Mouse (Mus musculus) embryo, embryonic 11 days (tissue): ENCODE results near the gene Tm4sf20.
A peak's percentile ranks its signal among the peaks of the same experiment; 100 is the strongest.

Experiments used
- DNase-seq: peaks from one replicate; pipeline ENCODE4 v3.0.0-alpha.2; 2015

Gene Tm4sf20

DNA sequence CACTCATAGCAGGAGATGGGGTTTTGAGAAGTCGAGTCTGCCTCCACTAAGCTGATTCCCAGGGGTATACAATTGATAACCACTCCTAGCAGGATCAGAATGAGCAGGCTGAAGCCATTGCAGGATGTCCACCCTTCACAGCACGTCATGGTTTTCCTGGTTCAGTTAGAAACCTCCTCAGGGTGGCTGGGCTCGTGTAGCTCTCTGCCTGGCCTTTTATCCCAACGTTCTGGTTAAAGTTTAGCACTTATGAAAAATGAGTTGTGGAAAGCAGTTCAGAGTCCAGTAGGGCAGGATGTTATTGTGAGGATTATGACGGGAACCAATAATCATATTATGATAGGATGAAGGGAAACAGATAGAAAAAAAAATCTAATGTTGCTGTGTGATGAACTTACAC is at the start of gene Tm4sf20:
Gene Tm4sf20 (minus strand): TSS at position 193 of the 400 bp plus-strand sequence.
- no peak for DNase-seq

DNA sequence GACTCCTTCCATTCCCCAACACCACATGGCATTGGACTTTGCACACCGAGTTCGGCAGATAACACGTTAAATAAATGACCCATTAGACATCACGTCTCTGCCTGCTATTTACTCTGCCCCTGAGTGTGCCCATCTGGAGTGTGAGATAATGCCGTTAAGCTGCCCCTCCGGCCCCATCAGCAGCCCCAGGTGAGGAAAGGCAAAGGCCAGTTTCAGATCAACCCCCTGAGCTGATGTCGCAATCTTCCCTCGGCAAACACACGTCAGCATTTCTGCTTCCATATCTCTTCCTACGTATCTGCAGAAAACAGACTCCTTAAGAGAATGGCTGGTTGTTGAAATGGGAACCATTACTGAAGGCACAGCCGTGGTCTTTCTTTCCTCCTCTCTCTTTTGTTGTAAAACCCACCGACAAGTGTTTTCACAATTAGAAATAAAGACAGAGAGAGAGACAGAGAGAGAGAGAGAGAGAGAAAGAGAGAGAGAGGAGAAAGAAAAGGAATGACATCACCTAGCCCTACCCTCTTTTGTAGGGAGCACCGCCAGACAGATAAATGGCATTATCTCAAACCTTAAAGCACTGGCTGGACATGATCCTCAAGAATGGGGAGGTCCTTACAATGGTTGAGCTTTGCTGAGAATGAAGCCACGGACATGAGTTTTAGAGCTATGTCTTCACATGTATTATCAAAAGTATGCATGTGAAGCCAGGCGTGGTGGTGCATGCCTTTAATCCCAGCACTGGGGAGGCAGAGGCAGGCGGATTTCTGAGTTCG is 47.9 kb upstream of the Tm4sf20 start:
- DNase-seq: no peak

DNA sequence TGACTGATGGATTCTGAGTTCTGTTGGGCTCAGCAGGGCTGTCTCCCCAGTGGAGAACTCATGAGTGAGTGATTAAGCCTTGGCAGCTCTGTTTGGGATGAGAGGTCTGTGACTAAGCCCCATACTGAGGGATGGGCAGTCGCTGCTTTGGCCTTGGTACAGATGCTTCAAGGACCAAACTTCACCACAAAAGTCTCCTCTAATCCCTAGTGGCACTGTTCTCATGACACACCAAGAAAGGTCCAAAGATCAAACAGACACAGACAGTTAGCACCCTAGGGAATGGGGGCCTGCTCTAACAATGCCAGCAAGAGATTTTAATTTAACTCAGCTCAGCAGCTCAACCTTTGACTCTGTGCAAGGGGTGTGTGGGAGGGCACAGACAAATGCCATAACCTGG is 43.5 kb upstream of the Tm4sf20 start:
- no peak for DNase-seq

DNA sequence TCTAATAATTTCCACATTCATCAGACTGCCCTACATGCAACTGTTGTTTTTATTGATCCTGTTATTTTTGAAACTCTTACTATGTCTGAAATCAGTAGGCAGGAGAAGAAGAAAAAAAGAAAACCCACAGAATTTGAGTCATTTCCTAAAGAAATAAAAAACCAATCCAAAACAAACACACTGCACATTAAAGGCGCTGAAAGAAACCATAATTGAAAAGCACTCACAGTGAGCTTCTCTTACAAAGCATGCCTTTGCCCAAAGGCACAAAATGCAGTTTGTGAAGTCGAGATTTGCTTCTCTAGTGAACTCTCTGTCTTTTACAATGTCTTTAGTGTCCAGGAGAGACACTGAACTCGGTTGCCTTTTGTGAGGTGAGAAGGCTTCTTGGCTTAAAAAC is 40.3 kb upstream of the Tm4sf20 start:
- DNase-seq: no peak

DNA sequence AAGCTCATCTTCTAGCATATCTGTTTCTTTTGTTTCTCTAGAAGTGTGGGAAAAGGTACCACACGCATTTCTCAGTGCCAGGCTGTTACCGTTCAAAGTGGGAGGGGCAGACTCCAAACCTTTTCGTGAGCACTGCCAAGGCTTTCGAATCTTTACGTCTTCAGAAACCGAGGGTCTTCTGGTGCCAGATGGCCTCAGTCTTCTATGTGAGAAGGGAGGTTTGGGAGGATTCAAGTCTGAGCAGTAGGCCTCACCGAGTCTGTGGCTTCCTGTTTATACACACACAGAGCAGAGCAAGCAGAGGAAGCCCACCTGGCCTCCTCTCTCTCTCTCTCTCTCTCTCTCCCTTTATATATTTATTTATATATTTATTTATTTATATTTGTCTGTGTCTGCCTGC is 38.9 kb upstream of the Tm4sf20 start:
- no peak for DNase-seq

DNA sequence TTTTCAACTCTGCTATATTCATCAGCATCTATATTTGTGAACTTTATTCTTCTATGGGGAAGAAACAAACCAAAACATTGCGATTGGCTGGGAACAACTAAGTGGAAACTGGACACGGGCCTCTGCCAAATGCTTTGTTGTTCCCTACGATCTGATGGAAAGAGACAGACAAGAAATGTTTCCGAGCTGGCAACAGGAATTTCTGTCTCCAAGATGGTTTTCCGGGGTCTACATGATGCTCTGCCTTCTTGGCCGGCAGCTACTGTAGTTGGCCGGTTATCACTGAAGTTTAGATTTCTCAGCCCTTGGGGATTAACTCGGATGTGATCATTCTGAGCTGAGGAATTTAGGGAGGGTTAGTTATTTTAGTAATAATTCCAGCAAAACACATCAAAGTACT is 38.1 kb upstream of the Tm4sf20 start:
- no peak for DNase-seq

DNA sequence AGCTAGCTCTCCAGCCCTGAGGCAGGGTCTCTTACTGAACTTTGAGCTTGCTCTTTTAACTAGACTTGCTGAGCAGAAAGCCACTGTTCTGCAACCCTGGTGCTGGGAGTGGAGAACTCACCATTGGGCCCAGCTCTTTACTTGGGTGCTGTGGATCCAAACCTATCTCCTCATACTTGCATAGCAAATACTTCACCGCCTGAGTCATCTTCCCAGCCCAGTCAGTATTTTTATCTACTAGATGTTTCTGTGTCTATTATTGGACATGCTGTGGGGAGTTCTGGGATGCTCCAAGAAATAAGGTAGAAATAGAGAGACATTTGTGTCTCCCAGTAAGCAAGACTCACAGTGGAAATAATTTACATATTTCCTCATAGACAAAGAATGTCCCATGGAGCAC is 35.8 kb upstream of the Tm4sf20 start:
- DNase-seq: no peak

DNA sequence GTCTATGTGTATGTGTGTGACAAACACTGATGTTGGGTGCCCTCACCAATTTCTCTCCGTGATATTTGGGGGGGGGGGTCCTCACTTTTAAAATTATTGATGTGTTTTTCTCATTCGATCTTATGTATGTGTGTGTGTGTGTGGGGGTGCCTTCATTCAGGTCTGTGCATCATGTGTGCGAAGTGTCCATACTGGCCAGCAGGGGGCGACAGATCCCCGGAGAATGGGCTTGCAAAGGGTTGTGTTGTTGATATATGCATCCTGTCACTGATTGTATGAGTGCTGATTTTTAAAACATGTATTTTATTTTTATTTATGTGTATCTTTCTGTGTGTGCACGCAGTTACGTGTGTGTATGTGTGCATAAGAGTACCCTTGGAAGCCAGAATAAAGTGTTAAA is 35.3 kb upstream of the Tm4sf20 start:
- no peak for DNase-seq

DNA sequence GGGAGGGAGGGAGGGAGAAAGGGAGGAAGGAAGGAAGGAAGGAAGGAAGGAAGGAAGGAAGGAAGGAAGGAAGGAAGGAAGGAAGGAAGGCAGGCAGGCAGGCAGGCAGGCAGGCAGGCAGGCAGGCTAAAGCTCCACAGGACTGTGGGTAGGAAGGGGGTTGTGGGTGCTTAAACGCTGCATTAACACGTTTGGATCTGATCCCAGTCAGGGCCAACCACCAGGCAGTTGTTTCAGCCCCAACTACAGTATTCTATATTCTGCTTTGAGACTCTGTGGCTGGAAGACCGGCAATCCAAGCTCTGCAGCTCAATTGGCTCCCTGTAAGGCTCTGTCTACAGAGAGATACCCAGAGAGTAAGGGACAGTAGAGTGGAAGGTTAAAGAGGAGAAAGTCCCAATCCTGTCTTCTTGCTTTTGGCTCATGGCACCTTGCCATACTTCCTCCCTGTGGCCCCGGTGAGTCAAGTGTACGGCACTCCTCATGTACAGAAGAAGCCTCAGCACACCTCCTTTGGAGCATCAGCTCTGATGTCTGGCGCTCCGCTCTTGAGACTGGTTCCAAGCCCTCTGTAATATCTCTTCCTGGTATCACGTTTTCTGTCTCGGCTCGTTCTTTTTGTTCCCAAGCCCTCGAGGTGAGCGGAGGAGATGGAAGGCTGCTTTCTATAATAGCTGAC is 33.0 kb upstream of the Tm4sf20 start:
- DNase-seq: no peak

DNA sequence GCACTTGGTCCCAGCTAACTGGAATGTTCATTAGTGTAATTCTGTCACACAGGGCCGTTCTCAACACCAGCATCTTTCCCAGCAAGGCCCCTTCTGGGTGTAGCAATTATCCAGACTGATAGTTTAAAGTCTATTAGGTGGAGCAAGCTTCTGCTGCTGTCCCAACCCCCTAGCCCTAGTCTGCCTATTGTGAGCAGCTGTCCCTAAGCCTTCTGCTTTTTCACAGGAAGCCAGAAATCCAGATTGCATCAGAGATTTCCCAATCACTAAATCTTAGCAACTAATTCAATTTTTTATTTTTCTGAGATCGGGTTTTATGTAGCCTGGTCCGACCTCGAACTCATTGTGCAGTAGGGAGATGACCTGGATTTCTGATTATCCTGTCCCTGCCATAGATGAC is 30.7 kb upstream of the Tm4sf20 start:
- no peak for DNase-seq

DNA sequence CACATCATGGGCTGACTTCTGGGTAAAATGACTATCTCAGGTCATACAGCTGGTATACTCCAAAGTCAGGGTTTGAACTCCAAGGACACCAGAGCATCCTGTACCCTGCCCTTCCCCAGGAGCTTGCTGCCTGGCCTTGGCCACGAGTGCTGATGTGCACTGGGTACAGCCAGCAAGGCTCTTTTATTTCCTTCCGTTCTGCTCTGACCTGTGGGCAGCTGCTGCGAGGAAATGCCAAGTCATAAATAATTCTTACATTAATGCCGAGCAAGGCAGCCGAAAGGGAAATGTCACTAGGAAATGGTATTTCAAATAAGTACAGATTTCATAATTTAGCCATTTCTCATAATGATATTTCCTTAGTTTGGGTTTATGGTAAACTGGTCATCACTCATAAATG is 30.0 kb upstream of the Tm4sf20 start:
- DNase-seq: no peak

DNA sequence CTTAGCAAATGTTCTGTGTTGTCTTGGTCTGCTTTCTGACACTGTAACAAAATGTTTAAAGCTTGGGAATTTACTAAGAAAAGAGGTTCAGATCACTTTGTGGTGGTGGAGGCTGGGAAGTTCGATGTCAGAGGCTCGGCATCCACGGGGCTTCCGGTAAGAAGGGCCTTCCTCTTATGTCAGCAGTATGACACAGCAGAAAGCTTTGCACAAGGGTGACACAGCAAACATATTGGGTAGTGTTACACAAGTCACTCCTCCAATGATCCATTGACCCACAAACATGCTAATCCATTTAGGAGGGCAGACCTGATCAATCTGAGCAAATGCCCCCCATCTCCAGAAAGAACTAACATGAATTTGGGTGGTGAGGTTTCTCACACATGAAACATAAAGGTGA is 28.8 kb upstream of the Tm4sf20 start:
- DNase-seq: no peak

DNA sequence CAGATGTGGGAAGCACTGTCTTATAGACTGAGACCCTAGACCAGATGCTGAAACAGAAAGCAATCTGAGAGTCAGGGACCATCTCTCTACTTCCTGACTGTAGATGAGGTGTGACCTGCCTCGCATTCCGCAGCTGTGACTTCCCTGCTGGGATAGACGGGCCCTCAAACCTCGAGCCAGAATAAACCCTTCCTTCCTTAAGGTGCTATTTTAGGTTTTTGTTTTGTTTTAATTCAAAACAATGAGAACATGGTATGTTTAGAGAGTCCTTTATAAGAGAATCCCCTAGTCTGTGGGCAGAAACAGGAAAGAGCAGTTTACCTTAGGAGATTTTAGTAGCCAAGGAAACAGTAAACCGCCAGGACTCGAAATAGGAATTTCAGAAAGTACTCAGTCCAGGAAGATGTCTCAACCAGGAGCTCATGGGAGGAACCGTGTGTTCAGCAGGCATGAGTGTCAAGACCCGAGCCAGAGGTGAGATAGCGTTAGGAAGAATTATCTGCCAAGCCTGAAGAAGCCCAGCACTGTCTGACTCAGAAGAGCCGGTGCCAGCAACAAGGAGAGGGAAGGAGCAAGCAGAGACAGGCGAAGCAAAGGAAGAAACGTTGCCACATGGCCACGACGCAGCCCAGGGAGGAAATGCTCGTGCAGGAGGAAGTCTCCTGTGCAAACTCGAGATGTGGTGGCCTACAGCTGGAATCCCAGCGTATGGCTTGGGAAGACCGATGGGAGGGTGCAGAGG is 27.6 kb upstream of the Tm4sf20 start:
- DNase-seq: peak; percentile 12

DNA sequence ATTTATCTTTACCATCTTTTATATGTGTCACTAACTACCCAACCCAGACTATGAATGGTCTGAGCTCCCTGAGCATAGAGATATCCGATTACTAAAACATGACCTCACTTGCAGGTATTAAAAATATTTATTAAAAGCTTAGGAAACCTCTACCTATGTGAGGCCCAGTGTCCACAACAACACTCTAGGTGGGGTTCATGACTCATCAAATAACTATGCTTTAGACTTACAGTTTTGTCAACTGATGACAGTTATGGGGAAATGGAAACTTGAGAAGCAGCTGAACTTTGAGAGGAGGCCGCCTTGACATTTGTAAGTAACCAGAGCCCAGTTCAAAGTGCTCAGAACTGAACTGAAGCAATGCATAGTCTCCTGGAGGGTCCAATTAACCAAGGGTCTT is 26.9 kb upstream of the Tm4sf20 start:
- DNase-seq: no peak

DNA sequence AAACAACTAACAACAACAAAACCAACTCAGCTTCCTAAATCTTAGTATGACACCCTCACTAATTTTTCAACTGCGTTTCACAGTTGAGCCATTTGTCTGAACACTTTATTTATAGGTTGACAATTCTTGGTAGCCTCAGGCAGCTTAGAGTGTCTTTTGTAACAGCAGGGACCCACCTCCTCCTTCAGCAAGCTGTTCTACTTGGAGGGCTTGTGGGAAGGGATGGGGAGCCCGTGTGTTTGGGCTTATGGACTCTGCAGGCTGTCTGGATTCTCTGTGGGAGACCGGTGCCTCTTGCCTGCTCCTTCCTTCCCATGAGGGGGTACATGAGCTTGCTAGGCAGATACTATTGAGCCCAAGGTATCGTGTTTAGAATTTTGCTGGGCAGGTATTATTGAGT is 25.7 kb upstream of the Tm4sf20 start:
- DNase-seq: no peak

DNA sequence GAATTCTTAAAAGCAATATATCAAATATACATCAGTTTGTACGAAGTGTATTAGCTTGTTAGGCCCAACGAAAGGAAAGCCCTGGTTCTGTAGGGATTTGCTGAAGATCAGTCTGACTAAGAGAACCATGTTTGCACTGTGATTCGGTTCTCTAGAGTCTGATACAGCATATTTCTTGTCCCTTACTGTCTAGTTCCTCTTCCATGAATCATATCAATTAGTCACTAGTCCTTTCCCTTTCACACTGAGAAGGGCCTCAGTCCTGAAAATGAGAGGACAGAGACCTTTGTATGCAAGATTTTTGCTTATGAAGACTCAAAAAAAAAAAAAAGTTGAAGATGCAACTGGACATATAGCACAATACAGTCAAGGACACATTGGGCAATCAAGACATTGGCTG is 24.8 kb upstream of the Tm4sf20 start:
- DNase-seq: no peak

DNA sequence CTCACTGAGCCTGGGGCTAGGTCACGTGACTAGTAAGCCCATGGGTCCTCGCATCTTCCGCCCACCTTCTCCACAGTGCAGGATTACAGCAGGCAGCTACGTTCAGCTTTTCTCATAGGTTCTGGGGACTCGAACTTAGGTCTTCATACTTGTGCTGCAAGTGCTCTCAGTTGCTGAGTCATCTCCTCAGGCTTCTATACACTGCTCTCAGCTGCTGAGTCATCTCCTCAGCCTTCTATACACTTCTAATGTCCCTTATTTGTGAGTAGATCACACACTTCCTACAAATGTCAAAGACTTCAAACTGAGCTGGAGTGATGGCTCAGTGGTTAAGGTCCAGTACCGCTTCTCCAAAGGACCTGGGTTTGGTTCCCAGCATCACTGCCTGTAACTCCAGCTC is 24.0 kb upstream of the Tm4sf20 start:
- DNase-seq: no peak

DNA sequence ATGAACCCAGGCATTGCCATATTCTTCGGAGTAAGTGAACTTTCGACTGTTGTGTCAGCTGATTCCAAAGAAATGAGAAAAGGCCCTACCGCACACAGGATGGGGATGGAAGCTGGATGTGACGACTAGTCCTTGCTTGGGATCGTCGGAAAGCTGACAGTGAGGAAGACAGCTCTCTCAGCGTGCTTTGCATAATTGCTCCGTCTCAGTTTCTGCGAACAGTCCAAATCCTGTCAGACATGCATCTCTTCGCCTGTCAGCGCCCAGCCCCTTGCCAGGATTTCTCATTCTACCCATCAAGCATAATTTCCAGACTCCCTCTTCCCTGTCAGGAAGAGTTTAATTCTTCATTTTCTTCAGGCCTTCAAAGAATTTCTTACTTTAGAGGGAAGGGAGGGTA is 22.8 kb upstream of the Tm4sf20 start:
- DNase-seq: no peak

DNA sequence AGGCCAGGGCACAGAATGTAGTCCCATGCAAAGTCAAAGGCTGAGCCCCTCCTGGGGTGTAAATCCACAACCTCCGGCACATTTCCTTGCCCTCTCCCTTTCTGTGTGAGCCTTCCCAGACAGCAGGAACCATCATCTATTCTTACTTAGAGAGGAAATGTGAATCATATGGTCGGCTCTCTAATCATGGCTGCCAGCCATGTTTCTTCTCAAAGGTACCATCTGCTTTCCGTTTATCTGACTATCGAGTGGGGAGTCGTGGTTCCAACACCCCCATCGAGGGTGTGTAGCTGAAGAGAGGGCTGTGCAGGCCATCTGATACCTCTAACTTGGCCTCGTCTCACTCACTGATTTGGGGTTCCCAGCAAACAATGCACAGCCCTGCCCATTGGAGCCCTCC is 19.8 kb upstream of the Tm4sf20 start:
- no peak for DNase-seq

DNA sequence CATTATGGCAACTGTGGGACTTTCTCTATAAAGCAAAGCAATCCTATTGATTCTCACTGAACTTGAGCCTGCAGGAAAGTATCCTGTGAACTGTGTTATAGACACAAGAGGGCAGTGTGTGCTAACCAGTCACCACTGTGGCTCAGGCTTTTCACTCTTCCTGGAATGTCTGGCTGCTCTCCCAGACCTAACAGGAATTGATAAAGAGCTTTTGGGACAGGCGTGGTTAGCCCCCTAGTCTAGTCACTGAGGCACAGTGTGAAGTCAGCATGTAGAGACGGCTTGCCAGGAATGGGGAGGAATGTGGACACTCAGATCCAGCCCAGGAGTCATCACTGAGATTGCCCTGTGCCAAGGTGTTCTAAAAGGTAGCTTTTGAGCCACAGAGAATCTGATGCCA is 19.2 kb upstream of the Tm4sf20 start:
- DNase-seq: peak; percentile 77

DNA sequence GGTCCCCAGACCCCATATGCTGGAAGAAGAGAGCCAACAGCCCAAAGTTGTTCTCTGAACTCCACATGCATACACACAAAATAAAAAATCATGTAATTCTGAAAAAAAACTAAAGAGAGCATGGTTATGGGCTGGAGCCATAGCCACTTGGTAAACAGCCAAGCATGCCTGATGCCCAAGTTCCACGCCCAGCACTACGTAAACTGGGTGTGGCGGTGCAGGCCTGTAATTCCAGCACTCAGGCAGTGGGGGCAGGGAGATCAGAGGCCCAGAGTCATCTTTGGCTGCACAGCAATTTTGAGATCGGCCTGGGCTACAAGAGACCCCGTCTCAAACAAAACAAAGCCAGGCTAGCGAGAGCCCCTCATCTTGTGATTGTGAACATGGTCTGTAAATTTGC is 17.3 kb upstream of the Tm4sf20 start:
- DNase-seq: no peak

DNA sequence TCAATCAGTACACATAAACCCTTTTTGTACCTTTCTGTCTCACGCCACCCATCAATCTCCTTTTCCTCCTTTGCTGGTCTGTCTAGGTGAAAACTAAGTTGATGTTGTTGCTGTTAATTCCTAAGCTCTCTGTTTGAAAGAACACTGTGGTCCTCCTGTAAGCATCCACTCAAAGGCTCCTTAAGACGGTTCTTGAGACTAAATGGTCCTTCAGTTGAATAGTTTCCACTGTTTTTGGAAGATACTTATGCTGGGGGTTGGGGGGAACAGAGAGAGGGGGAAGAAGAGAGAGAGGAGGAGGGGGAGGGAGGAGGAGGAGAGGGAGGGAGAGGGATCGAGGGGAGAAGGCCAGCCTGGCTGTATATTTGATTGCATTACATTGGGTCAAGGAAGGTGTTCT is 15.3 kb upstream of the Tm4sf20 start:
- DNase-seq: no peak

DNA sequence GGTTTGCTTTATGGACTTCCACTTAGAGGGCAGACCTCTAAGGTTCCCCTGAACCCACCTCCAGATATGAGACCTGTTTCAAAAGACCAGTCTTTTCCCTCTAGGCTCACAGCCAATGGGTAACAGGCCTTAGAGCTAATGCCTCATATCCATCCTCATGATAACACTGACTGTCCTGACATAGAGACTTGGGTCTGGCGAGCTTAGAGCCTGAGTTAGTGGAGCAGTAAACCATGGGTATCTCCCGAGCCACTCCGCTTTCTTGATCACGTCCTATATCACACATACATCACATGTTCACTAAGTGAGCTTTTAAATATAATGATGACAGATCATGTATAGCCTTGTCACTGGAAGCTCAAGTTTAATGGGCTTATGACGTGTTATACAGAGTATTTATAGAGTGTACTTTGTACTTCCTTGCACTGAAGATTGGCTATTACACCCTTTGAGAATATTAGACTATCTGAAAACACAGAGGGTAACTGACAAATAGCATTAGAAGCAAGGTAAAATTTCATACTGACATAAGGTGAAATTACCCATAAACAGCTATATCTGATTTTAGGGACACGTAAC is 11.2 kb upstream of the Tm4sf20 start:
- no peak for DNase-seq

DNA sequence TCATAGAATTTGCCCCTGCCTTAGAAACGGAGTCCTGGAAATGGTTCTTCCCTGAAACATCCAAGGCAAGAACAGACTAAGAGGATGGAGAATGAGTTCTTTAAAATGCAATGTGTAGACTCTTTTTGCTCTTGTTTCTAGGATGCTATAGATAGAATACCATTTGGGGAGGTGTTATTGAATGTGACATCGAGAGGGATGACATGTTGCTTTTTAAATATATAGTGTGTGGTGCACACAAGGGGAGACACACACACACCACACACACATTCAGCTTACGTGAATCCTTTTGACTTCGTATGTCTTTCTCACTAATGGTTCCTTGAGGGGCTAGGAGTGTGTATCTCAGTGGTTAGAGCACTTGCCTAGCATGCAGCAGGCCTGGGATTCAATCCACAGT is 7.0 kb upstream of the Tm4sf20 start:
- DNase-seq: no peak
